Mouse (Mus musculus) limb, embryonic 14.5 days (tissue): ENCODE results near the gene Sh3bp4. TPM values are rescaled to one million over a fixed set of nuclear protein-coding genes. Genes with fewer than 3 reads are reported as not detected.

Source experiments
- ATAC-seq: fragments of 200-750 bp; cut with Nextera tagmentation; 2 replicates; pipeline ENCODE4 v1.8.0; 2017; ENCODE audit warnings: low read depth, moderate number of reproducible peaks, moderate TSS enrichment; ENCODE audit not compliant: low FRiP score
- DNase-seq: peaks from one replicate; pipeline ENCODE4 v3.0.0-alpha.2; 2015; ENCODE audit warnings: low spot score
- H3K27ac ChIP-seq: fragments of 300-500 bp; sonication (generic); replicated peaks from 2 replicates; pipeline ENCODE4 v1.5.1; 2014; ENCODE audit warnings: low read depth, mild to moderate bottlenecking, low read length, moderate library complexity, mixed read lengths
- H3K27me3 ChIP-seq: fragments of 300-500 bp; sonication (generic); 2 replicates; pipeline ENCODE4 v1.6.1; 2014; ENCODE audit warnings: low read length, mixed read lengths; ENCODE audit not compliant: control insufficient read depth, insufficient read depth
- H3K36me3 ChIP-seq: fragments of 300-500 bp; sonication (generic); 2 replicates; pipeline ENCODE4 v1.6.1; 2014; ENCODE audit warnings: mild to moderate bottlenecking, low read length, moderate library complexity, mixed read lengths; ENCODE audit not compliant: control insufficient read depth, insufficient read depth
- H3K4me1 ChIP-seq: fragments of 300-500 bp; sonication (generic); 2 replicates; pipeline ENCODE4 v1.6.1; 2014; ENCODE audit warnings: antibody characterized with exemption, low read length, mixed read lengths; ENCODE audit not compliant: control insufficient read depth, insufficient read depth
- H3K4me2 ChIP-seq: fragments of 300-500 bp; sonication (generic); replicated peaks from 2 replicates; pipeline ENCODE4 v1.6.1; 2014; ENCODE audit warnings: low read depth, mild to moderate bottlenecking, low read length, moderate library complexity; ENCODE audit not compliant: severe bottlenecking
- H3K4me3 ChIP-seq: fragments of 300-500 bp; sonication (generic); replicated peaks from 2 replicates; pipeline ENCODE4 v1.5.1; 2014; ENCODE audit warnings: low read length
- H3K9ac ChIP-seq: fragments of 300-500 bp; sonication (generic); 2 replicates; pipeline ENCODE4 v1.6.1; 2014; ENCODE audit warnings: mild to moderate bottlenecking, low read depth, low read length, moderate library complexity; ENCODE audit not compliant: severe bottlenecking
- H3K9me3 ChIP-seq: fragments of 300-500 bp; sonication (generic); 2 replicates; pipeline ENCODE4 v1.6.1; 2016; ENCODE audit warnings: low read length; ENCODE audit not compliant: control insufficient read depth
- POLR2A ChIP-seq: fragments of 200-500 bp; IDR thresholded peaks from 2 replicates; pipeline ENCODE4 v1.8.0; 2012; ENCODE audit warnings: inconsistent platforms, mild to moderate bottlenecking, moderate library complexity, borderline replicate concordance; ENCODE audit not compliant: insufficient read depth, insufficient read length; ENCODE audit errors: extremely low read depth
- WGBS: fragments of 180-500 bp; shearing (Covaris S2); extraction: QIAGEN DNeasy Blood & Tissue Kit; methylation state at CpG from one replicate; pipeline ENCODE4 v1.1.7; 2014; 5-methylcytosine and 5-hydroxymethylcytosine counted together
- polyA plus RNA-seq, 2 experiments: library from polyadenylated mRNA; depleted of rRNA in 1 of 2; stranded (reverse) in 1 of 2; unstranded in 1 of 2; fragments of >200 nt; fragmentation: Nextera tagmentation in 1 of 2; extraction: Ambion mirVana in 1 of 2; gene quantifications; 2 replicates each; pipeline versions ENCODE4 v1.2.1 to v1.2.3; 2012 to 2014

The Sh3bp4 gene
- polyA plus RNA-seq, 2 experiments = 20.4 to 20.8 TPM

DNA sequence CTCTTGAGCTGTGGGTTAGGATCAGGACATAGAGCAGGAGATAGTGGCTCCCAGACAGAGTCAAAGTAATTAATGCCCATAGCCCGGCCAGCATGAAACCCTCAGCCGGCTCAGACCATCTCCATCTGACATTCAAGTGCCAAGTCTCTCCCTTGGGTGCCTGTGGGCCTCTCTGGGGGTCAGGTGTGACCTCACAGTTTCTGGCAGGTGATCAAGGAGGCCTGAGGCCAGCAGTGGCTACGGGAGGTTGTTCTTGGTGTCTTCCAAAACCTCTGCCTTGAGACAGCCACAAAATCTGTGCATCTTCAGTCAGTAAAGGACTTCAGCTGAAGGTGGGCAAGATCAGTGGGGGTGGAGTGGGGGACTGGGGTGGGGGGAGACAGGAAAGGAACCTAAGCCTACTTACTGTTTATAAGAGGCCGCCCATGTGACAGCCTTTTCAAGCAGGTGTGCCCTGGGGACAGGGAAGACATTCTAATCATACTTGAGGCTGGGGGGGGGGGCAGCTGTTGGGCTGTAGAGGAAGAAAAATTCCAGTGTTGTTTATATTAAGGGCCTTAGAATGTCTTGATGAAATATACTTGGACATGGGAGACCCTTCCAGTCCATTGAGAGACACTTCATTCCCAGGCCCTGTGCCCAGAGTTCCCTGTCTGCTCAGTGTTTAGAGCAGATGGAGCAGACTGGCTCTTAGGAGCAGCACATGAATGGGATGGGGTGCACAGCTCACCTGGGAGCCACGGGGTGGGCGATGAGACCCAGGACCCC, 40.7 kb downstream of the Sh3bp4 start:
- no peak overlapping the region for H3K4me2 ChIP-seq
- no peaks in the 10 kb centered on the region for H3K27me3 ChIP-seq
- H3K4me3 ChIP-seq = no peak overlapping the region
- no peak overlapping the region for H3K9ac ChIP-seq
- WGBS = 82% methylated on average over 6 of the region's 6 CpGs
- no peak for TF ChIP-seq POLR2A
- H3K9me3 ChIP-seq = no peaks in the 10 kb centered on the region
- ATAC-seq (no peak), DNase-seq (no peak)
- peaks cover 38% of the 10 kb centered on the region for H3K4me1 ChIP-seq
- H3K27ac ChIP-seq = no peak overlapping the region
- H3K36me3 ChIP-seq = no peaks in the 10 kb centered on the region

DNA sequence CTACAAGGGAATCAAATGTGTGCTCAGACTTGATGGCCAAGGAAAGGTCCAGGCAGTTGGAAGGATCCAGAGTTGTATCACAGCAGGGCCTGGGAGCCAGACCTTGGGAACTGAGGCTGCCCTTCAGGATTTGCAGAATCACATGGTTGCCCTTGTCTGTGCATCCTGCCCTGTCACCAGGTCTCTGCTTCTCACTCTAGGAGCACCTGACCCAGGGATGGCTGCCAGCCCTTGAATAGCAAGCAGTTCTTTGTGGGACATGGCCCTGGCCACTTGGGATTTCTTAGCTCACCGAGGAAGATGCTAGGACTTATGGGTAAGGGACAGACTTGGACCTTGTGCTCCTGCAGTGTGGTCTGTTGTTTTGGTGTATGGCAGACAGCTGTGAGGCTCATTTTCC, 42.3 kb downstream of the Sh3bp4 start:
- H3K4me3 ChIP-seq = no peak overlapping the region
- no peaks in the 10 kb centered on the region for H3K9me3 ChIP-seq
- DNase-seq (no peak), ATAC-seq (no peak)
- H3K36me3 ChIP-seq = no peaks in the 10 kb centered on the region
- WGBS = 91% methylated on average over 1 of the region's 1 CpGs
- peaks cover 30% of the 10 kb centered on the region for H3K4me1 ChIP-seq
- H3K9ac ChIP-seq = no peak overlapping the region
- no peaks in the 10 kb centered on the region for H3K27me3 ChIP-seq
- no peak overlapping the region for H3K4me2 ChIP-seq
- no peak for TF ChIP-seq POLR2A
- H3K27ac ChIP-seq = no peak overlapping the region

DNA sequence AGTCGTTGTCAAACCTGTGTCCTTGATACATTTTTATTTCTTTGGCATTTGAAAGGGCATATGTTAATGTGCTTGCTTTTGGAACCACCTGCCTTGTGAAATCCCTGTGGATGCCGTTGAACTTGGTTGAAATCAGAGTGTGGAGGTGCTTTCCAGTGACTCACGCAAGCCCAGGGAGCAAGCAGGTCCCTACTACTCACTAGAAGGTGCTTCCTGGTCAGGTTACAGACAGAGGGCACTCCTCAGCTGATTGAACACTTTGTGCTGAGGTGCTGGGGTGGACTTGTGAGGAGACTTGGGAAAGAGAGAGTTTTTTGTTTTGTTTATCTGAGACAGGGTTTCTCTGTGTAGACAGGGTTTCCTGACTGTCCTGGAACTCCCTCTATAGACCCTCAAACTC, 43.5 kb downstream of the Sh3bp4 start:
- Histone ChIP-seq H3K4me1 (peaks cover 18% of the 10 kb centered on the region), H3K36me3 (no peaks in the 10 kb centered on the region), H3K4me2 (no peak overlapping the region), H3K9ac (no peak overlapping the region), H3K27me3 (no peaks in the 10 kb centered on the region), H3K4me3 (no peak overlapping the region), H3K9me3 (no peaks in the 10 kb centered on the region), H3K27ac (no peak overlapping the region)
- ATAC-seq = no peak
- no peak for DNase-seq
- no peak for TF ChIP-seq POLR2A
- 79% methylated on average over 3 of the region's 3 CpGs for WGBS

DNA sequence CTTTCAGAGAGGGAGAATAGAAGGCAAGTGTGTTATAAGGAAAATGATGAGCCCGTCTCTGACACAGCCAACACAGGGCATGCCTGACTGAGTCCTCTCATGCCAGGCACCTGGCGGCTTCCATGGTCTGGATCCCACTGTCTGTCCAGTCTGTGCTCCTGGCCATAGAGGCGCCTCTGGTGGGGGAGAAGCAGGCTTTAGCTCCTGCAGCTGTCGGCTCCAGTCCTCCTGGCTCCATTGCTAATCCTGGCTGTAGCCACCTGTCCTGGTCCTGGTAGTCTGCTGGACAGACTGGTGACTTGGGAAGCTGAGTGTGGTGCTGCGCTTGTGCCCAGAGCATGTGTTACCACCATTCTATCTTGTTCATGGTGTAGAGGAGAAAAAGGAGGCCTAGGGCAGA, 46.8 kb downstream of the Sh3bp4 start:
- WGBS = 83% methylated on average over 5 of the region's 5 CpGs
- Histone ChIP-seq H3K4me1 (peaks cover 20% of the 10 kb centered on the region), H3K27me3 (no peaks in the 10 kb centered on the region), H3K36me3 (no peaks in the 10 kb centered on the region), H3K9me3 (no peaks in the 10 kb centered on the region), H3K4me3 (no peak overlapping the region), H3K4me2 (no peak overlapping the region), H3K9ac (no peak overlapping the region), H3K27ac (no peak overlapping the region)
- no peak for TF ChIP-seq POLR2A
- no peak for DNase-seq
- 0 out of 2 replicates have a peak, but pooled peaks have one; percentile 39 for ATAC-seq

DNA sequence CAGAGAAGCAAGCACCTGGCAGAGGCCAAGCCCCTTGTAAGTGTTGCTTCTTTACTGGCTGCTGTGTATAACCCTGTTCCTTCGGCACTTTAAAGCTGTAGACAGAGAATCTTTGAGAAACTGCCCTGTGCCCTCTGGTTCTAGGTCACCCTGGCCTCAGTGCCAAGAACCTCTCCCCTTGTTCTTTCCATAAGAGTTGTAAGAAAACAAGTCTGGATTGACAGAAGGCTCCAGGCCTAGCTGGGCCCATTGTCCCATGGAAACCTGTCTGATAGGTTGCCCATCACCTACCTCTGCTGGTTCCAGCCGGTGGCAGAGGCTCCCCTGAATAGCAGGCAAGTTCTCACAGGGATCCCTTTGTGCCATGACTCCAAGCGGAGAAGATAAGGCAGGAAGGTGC, 47.9 kb downstream of the Sh3bp4 start:
- Histone ChIP-seq H3K36me3 (no peaks in the 10 kb centered on the region), H3K4me1 (peaks cover 20% of the 10 kb centered on the region), H3K9me3 (no peaks in the 10 kb centered on the region), H3K9ac (no peak overlapping the region), H3K4me2 (no peak overlapping the region), H3K27me3 (no peaks in the 10 kb centered on the region), H3K4me3 (no peak overlapping the region), H3K27ac (no peak overlapping the region)
- DNase-seq (no peak), ATAC-seq (no peak)
- TF ChIP-seq POLR2A = no peak
- WGBS = 89% methylated on average over 3 of the region's 3 CpGs
